Mouse (Mus musculus): ENCODE data around the gene Vmn1r176. TPM values are rescaled to one million over a fixed set of nuclear protein-coding genes. Genes with fewer than 3 reads are reported as not detected.
"Not testable (repeated sequence)": the region's sequence is repeated elsewhere in the genome, so short reads cannot be mapped to it uniquely, and the experiment has no call there.

The Vmn1r176 gene
- not detected for total RNA-seq (2022)

GRCm38 (mm10) chr7:23837272-23837671 lies at the start of gene Vmn1r176:
TSS of gene Vmn1r176 (minus strand) at chr7:23837372.
- DNase-seq (ENCODE audit: low spot score in 2 of 2): not testable (repeated sequence)

- DNase-seq (ENCODE audit: low spot score in 2 of 2): not testable (repeated sequence)
Measured at GRCm38 (mm10) chr7:23876918-23877317, 39.7 kb upstream of the Vmn1r176 start.

GRCm38 (mm10) chr7:23866349-23866748 lies 29.2 kb upstream of the Vmn1r176 start, which contains the start of gene Vmn1r177:
TSS of gene Vmn1r177 (minus strand) at chr7:23866449.
- DNase-seq (ENCODE audit: low spot score in 2 of 2): not testable (repeated sequence)

GRCm38 (mm10) chr7:23810543-23810942 lies 26.6 kb downstream of the Vmn1r176 start, which contains the start of gene Vmn1r175:
TSS of gene Vmn1r175 (minus strand) at chr7:23810643.
- not testable (repeated sequence) for DNase-seq (ENCODE audit: low spot score in 2 of 2)

- no peak for DNase-seq (ENCODE audit: low spot score in 2 of 2)
Measured at GRCm38 (mm10) chr7:23784526-23784925, 52.6 kb downstream of the Vmn1r176 start.

Other genes with a start within 250 kb of the Vmn1r176 start
- not detected for gene Vmn1r170, start 231.2 kb downstream of the Vmn1r176 start, total RNA-seq (2022)
- gene Vmn1r171, start 206.7 kb downstream of the Vmn1r176 start, total RNA-seq (2022): not detected
- gene Vmn1r172, start 179.1 kb downstream of the Vmn1r176 start, total RNA-seq (2022): not detected
- not detected for gene Vmn1r173, start 136.7 kb downstream of the Vmn1r176 start, total RNA-seq (2022)
- not detected for gene Vmn1r174, start 85.1 kb downstream of the Vmn1r176 start, total RNA-seq (2022)
- not detected for gene Vmn1r175, start 26.7 kb downstream of the Vmn1r176 start, total RNA-seq (2022)
- gene Vmn1r177, start 29.1 kb upstream of the Vmn1r176 start, total RNA-seq (2022): not detected
- gene Vmn1r178, start 54.6 kb upstream of the Vmn1r176 start, total RNA-seq (2022): not detected
- gene Vmn1r179, start 89.6 kb upstream of the Vmn1r176 start, total RNA-seq (2022): not detected
- gene Vmn1r180, start 113.3 kb upstream of the Vmn1r176 start, total RNA-seq (2022): not detected
- gene Vmn1r181, start 137.2 kb upstream of the Vmn1r176 start, total RNA-seq (2022): not detected
- not detected for gene V1rd19, start 164.3 kb upstream of the Vmn1r176 start, total RNA-seq (2022)
- gene Vmn1r183, start 215.9 kb upstream of the Vmn1r176 start, total RNA-seq (2022): not detected
- gene Zfp180, start 244.6 kb upstream of the Vmn1r176 start, total RNA-seq (2022): 10 to 100 TPM; 18.4 to 22.1 (median 18.7) TPM

Measured in gastrocnemius, adult 8-10 months (tissue).